Mouse (Mus musculus) hindbrain, postnatal 0 days (tissue): ENCODE measurements around the gene Hspa4. TPM values are rescaled to one million over a fixed set of nuclear protein-coding genes. Genes with fewer than 3 reads are reported as not detected.

Experiments used
- ATAC-seq: fragments of 200-750 bp; cut with Nextera tagmentation; 2 replicates; pipeline ENCODE4 v1.8.0; 2017; ENCODE audit warnings: mild to moderate bottlenecking, moderate TSS enrichment, moderate library complexity
- DNase-seq: peaks from one replicate; pipeline ENCODE4 v3.0.0-alpha.2; 2015; ENCODE audit warnings: low spot score
- H3K27ac ChIP-seq: fragments of 300-500 bp; sonication (generic); 2 replicates; pipeline ENCODE4 v1.5.1; 2014; ENCODE audit warnings: mild to moderate bottlenecking
- H3K27me3 ChIP-seq: fragments of 300-500 bp; sonication (generic); 2 replicates; pipeline ENCODE4 v1.6.1; 2014; ENCODE audit warnings: low read length, mixed read lengths; ENCODE audit not compliant: insufficient read depth
- H3K36me3 ChIP-seq: fragments of 300-500 bp; sonication (generic); 2 replicates; pipeline ENCODE4 v1.6.1; 2014; ENCODE audit warnings: low read length, mixed read lengths; ENCODE audit not compliant: insufficient read depth
- H3K4me1 ChIP-seq: fragments of 300-500 bp; sonication (generic); 2 replicates; pipeline ENCODE4 v1.6.1; 2014; ENCODE audit warnings: antibody characterized with exemption, low read length, mixed read lengths; ENCODE audit not compliant: insufficient read depth
- H3K4me2 ChIP-seq: fragments of 300-500 bp; sonication (generic); 2 replicates; pipeline ENCODE4 v1.6.1; 2014; ENCODE audit warnings: low read depth, mild to moderate bottlenecking, low read length, moderate library complexity, mixed read lengths
- H3K4me3 ChIP-seq: fragments of 300-500 bp; sonication (generic); 2 replicates; pipeline ENCODE4 v1.5.1; 2014; ENCODE audit warnings: low read length
- H3K9ac ChIP-seq: fragments of 300-500 bp; sonication (generic); replicated peaks from 2 replicates; pipeline ENCODE4 v1.6.1; 2014; ENCODE audit warnings: mild to moderate bottlenecking, low read length, moderate library complexity, mixed read lengths
- H3K9me3 ChIP-seq: fragments of 300-500 bp; sonication (generic); 2 replicates; pipeline ENCODE4 v1.6.1; 2016; ENCODE audit warnings: low read length, mixed read lengths
- CTCF ChIP-seq: IDR thresholded peaks from 2 replicates; pipeline ENCODE4 v1.5.1; 2016; ENCODE audit warnings: antibody characterized with exemption, control low read depth, low read depth
- WGBS: fragments of 180-500 bp; shearing (Covaris S2); extraction: QIAGEN DNeasy Blood & Tissue Kit; methylation state at CpG from one replicate; pipeline ENCODE4 v1.1.7; 2014; 5-methylcytosine and 5-hydroxymethylcytosine counted together
- polyA plus RNA-seq: library from polyadenylated mRNA; unstranded; fragments of >200 nt; fragmentation: Nextera tagmentation; extraction: Ambion mirVana; gene quantifications from 2 replicates; pipeline ENCODE4 v1.2.1, GENCODE M21; 2015
- total RNA-seq: library from RNA; depleted of rRNA; stranded (reverse); fragments of >200 nt; gene quantifications from 2 replicates; pipeline ENCODE4 v1.2.3, GENCODE M21; 2014

The Hspa4 gene
- total and polyA plus RNA-seq, 2 experiments from 2014 or later, result 50.8 to 79.4 TPM

DNA sequence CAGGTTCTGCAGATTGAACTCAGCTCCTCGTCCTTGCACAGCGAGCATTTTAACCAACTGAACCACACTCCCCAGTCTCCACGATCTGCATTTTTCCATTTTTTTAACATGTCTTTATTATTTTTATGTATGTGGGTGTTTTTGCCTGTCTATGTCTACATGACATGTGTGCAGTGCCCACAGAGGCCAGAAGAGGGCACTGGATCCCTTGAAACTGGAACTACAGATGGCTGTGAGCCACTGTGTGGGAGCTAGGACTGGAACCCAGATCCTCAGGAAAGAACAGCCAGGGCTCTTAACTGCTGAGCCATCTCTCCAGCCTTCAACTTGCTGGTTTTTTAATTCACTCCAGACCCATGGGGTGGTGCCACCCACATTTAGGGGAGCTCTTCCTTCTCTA is 45.8 kb downstream of the Hspa4 start:
- no peak overlapping the region for H3K4me3 ChIP-seq
- no peak for ATAC-seq
- no peak overlapping the region for H3K27ac ChIP-seq
- H3K36me3 ChIP-seq, result no peaks in the 10 kb centered on the region
- H3K9ac ChIP-seq, result no peak overlapping the region
- DNase-seq, result no peak
- no peak overlapping the region for H3K4me2 ChIP-seq
- TF ChIP-seq CTCF, result peak; percentile 12; the same call in 1 of the 2 replicates
- 90% methylated on average over 3 of the region's 3 CpGs for whole genome bisulfite sequencing
- H3K4me1 ChIP-seq, result 0 out of 2 replicates have a peak, but pooled peaks cover 4% of the 10 kb centered on the region
- no peaks in the 10 kb centered on the region for H3K27me3 ChIP-seq
- H3K9me3 ChIP-seq, result no peaks in the 10 kb centered on the region

GRCm38 (mm10) chr11:53252186-53253119 is 47.8 kb downstream of the Hspa4 start:
- H3K27ac ChIP-seq, result 0 out of 2 replicates have a peak overlapping the region, but pooled peaks have one; percentile 3
- WGBS, result 57% methylated on average over 12 of the region's 12 CpGs
- H3K9me3 ChIP-seq, result no peaks in the 10 kb centered on the region
- H3K4me3 ChIP-seq, result no peak overlapping the region
- H3K9ac ChIP-seq, result no peak overlapping the region
- no peaks in the 10 kb centered on the region for H3K27me3 ChIP-seq
- no peaks in the 10 kb centered on the region for H3K36me3 ChIP-seq
- peak; percentile 38 for DNase-seq
- TF ChIP-seq CTCF, result no peak
- H3K4me2 ChIP-seq, result no peak overlapping the region
- 0 out of 2 replicates have a peak, but pooled peaks cover 4% of the 10 kb centered on the region for H3K4me1 ChIP-seq
- peak; percentile 59 for ATAC-seq

DNA sequence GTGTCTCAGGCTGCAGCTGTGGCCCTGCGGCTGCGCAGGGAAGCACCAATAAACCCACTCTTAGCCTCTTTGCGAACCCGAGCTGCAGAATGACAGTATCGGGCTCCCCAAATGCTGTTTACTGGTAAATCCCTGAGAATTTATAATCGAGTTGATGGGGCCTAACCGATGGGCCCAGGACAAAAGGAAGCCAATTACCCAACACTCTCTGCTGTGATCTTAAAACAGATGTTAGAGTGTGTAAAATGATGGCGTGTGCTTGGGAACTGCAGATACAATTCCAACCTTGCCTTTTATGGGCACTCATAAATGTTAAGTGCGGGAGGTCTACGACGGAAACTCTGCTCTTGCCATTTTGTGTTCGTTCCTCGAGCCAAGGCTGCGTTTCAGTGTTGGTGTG is 49.5 kb downstream of the Hspa4 start:
- no peak for TF ChIP-seq CTCF

DNA sequence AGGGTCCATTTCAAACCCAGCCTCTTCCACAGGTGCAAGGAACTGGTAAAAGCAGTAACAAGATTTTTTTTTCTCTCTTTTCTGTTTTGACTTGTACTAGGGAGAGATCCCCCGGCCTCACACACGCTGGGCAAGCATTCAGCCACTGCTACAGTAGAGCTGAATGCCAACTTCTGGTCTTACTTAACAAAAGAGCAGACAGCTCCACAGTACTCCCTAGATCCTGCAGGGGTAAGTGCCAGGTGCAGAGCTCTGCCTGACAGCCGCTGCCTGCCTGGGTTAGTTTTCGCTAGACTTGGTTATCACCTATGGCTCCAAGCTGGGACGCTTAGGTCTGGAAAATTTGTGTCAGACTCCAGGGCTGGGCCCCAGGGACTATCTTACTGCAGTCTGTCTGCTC is 50.6 kb downstream of the Hspa4 start:
- ATAC-seq (no peak), DNase-seq (no peak)
- no peaks in the 10 kb centered on the region for H3K27me3 ChIP-seq
- 36% methylated on average over 5 of the region's 5 CpGs for WGBS
- H3K4me1 ChIP-seq, result 0 out of 2 replicates have a peak, but pooled peaks cover 4% of the 10 kb centered on the region
- H3K4me2 ChIP-seq, result no peak overlapping the region
- H3K4me3 ChIP-seq, result no peak overlapping the region
- H3K36me3 ChIP-seq, result no peaks in the 10 kb centered on the region
- TF ChIP-seq CTCF, result peak; percentile 29
- H3K9ac ChIP-seq, result no peak overlapping the region
- no peaks in the 10 kb centered on the region for H3K9me3 ChIP-seq
- H3K27ac ChIP-seq, result no peak overlapping the region

More for the DNA sequence above, 49.5 kb downstream of the Hspa4 start:
- Histone ChIP-seq H3K36me3 (no peaks in the 10 kb centered on the region), H3K9ac (no peak overlapping the region), H3K27me3 (no peaks in the 10 kb centered on the region), H3K4me2 (no peak overlapping the region), H3K9me3 (no peaks in the 10 kb centered on the region), H3K27ac (no peak overlapping the region), H3K4me1 (0 out of 2 replicates have a peak, but pooled peaks cover 4% of the 10 kb centered on the region), H3K4me3 (no peak overlapping the region)
- no peak for DNase-seq
- ATAC-seq, result no peak
- 83% methylated on average over 14 of the region's 14 CpGs for WGBS

DNA sequence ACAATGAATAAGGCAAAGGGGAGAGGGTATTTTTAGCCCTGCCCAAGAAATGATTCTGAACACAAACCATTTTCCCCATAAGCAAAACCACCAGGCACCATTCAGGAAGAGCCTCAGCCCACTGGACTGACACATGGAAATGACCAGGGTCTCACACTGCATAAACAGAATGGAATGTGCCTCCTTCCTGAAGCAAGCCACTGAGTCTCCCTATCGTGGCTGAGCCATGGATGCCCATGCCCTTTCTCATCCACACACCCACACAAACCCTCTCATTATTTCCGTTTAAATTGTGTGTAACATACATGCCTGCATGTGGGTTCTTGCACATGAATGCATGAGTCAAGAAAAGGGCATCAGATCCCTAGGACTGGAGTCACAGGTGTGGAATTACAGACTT is 54.7 kb downstream of the Hspa4 start:
- no peak overlapping the region for H3K4me3 ChIP-seq
- no peak overlapping the region for H3K4me2 ChIP-seq
- TF ChIP-seq CTCF, result no peak
- no peak overlapping the region for H3K9ac ChIP-seq
- DNase-seq (no peak), ATAC-seq (no peak)
- H3K27ac ChIP-seq, result no peak overlapping the region
- H3K4me1 ChIP-seq, result no peaks in the 10 kb centered on the region
- no peaks in the 10 kb centered on the region for H3K9me3 ChIP-seq
- no peaks in the 10 kb centered on the region for H3K36me3 ChIP-seq
- H3K27me3 ChIP-seq, result no peaks in the 10 kb centered on the region
- 72% methylated on average over 2 of the region's 2 CpGs for WGBS

GRCm38 (mm10) chr11:53243199-53243598 is 57.1 kb downstream of the Hspa4 start:
- Histone ChIP-seq H3K9me3 (no peaks in the 10 kb centered on the region), H3K4me2 (no peak overlapping the region), H3K27me3 (no peaks in the 10 kb centered on the region), H3K4me3 (no peak overlapping the region), H3K36me3 (no peaks in the 10 kb centered on the region), H3K4me1 (no peaks in the 10 kb centered on the region), H3K27ac (no peak overlapping the region), H3K9ac (no peak overlapping the region)
- TF ChIP-seq CTCF, result peak; percentile 70
- ATAC-seq (no peak), DNase-seq (peak; percentile 49)
- 42% methylated on average over 11 of the region's 11 CpGs for whole genome bisulfite sequencing

DNA sequence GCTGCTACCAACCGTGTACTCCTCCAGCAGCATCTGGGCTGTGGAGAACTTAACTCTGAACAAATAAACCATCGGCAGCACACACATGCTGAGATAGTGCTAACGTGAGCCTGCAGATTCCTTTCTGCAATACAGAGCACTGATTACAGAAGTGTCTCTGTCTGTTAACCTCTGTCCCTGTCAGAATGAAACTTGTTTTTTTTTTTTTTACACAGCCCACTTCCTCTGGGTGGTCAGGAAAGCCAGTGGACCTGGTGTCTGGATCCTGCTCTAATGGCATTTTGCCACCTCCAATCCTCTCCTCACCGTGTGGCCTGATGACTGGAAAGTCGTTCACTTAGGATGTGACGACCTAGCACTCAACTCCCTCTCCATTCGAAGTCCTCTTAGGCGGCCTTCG is 66.7 kb downstream of the Hspa4 start:
- H3K4me1 ChIP-seq, result no peaks in the 10 kb centered on the region
- 78% methylated on average over 9 of the region's 9 CpGs for WGBS
- no peak for ATAC-seq
- no peaks in the 10 kb centered on the region for H3K27me3 ChIP-seq
- H3K9ac ChIP-seq, result no peak overlapping the region
- DNase-seq, result no peak
- no peak for TF ChIP-seq CTCF
- no peak overlapping the region for H3K4me2 ChIP-seq
- no peaks in the 10 kb centered on the region for H3K9me3 ChIP-seq
- no peaks in the 10 kb centered on the region for H3K36me3 ChIP-seq
- no peak overlapping the region for H3K27ac ChIP-seq
- H3K4me3 ChIP-seq, result no peak overlapping the region
